Mouse (Mus musculus) heart, postnatal 0 days (tissue): ENCODE measurements at regions not wholly inside any gene's neighbourhood (a gene's known extent, or its start where the extent isn't known, plus 50 kb on each side); places are given as distances from the start of the nearest gene placed in this dataset.
"Not testable (repeated sequence)": the region's sequence is repeated elsewhere in the genome, so short reads cannot be mapped to it uniquely, and the experiment has no call there.

Source experiments
- ATAC-seq: fragments of 200-750 bp; cut with Nextera tagmentation; 2 replicates; pipeline ENCODE4 v1.8.0; 2017; ENCODE audit warnings: low read depth, moderate number of reproducible peaks, moderate library complexity; ENCODE audit not compliant: insufficient read depth
- DNase-seq: peaks from one replicate; pipeline ENCODE4 v3.0.0-alpha.2; 2016; ENCODE audit warnings: low spot score
- H3K27ac ChIP-seq: fragments of 300-500 bp; sonication (generic); 2 replicates; pipeline ENCODE4 v1.5.1; 2014; ENCODE audit warnings: low read depth, mild to moderate bottlenecking
- H3K27me3 ChIP-seq: fragments of 300-500 bp; sonication (generic); 2 replicates; pipeline ENCODE4 v1.6.1; 2014; ENCODE audit warnings: low read length, mixed read lengths; ENCODE audit not compliant: control insufficient read depth, insufficient read depth
- H3K36me3 ChIP-seq: fragments of 300-500 bp; sonication (generic); replicated peaks from 2 replicates; pipeline ENCODE4 v1.6.1; 2014; ENCODE audit warnings: low read length, mixed read lengths; ENCODE audit not compliant: control insufficient read depth, insufficient read depth
- H3K4me1 ChIP-seq: fragments of 300-500 bp; sonication (generic); 2 replicates; pipeline ENCODE4 v1.6.1; 2014; ENCODE audit warnings: antibody characterized with exemption; ENCODE audit not compliant: control insufficient read depth, insufficient read depth
- H3K4me2 ChIP-seq: fragments of 300-500 bp; sonication (generic); 2 replicates; pipeline ENCODE4 v1.6.1; 2014; ENCODE audit warnings: low read depth, mild to moderate bottlenecking, low read length, moderate library complexity
- H3K4me3 ChIP-seq: fragments of 300-500 bp; sonication (generic); 2 replicates; pipeline ENCODE4 v1.5.1; 2014; ENCODE audit warnings: low read depth, low read length
- H3K9ac ChIP-seq: fragments of 300-500 bp; sonication (generic); replicated peaks from 2 replicates; pipeline ENCODE4 v1.6.1; 2014; ENCODE audit warnings: low read depth, low read length, mixed read lengths
- H3K9me3 ChIP-seq: fragments of 300-500 bp; sonication (generic); replicated peaks from 2 replicates; pipeline ENCODE4 v1.6.1; 2016; ENCODE audit warnings: low read length; ENCODE audit not compliant: control insufficient read depth
- CTCF ChIP-seq: IDR thresholded peaks from 2 replicates; pipeline ENCODE4 v1.5.1; 2016; ENCODE audit warnings: antibody characterized with exemption, control low read depth, low read depth
- EP300 ChIP-seq: IDR thresholded peaks from 2 replicates; pipeline ENCODE4 v1.6.1; 2016; ENCODE audit warnings: antibody characterized with exemption, low read depth
- WGBS: fragments of 180-500 bp; shearing (Covaris S2); extraction: QIAGEN DNeasy Blood & Tissue Kit; methylation state at CpG from one replicate; pipeline ENCODE4 v1.1.7; 2014; 5-methylcytosine and 5-hydroxymethylcytosine counted together

GRCm38 (mm10) chr13:50092537-50092936 lies 157.6 kb downstream of the Gm906 start:
- H3K27ac ChIP-seq = no peak overlapping the region
- no peak overlapping the region for H3K4me3 ChIP-seq
- DNase-seq = no peak
- no peaks in the 10 kb centered on the region for H3K36me3 ChIP-seq
- no peaks in the 10 kb centered on the region for H3K9me3 ChIP-seq
- no peak for ATAC-seq
- no peak overlapping the region for H3K4me2 ChIP-seq
- no peak overlapping the region for H3K9ac ChIP-seq
- TF ChIP-seq EP300 (no peak), CTCF (no peak)
- no peaks in the 10 kb centered on the region for H3K27me3 ChIP-seq
- WGBS = 42% methylated on average over 2 of the region's 2 CpGs
- H3K4me1 ChIP-seq = no peaks in the 10 kb centered on the region

- no peak overlapping the region for H3K4me2 ChIP-seq
- 63% methylated on average over 4 of the region's 4 CpGs for WGBS
- ATAC-seq (no peak), DNase-seq (no peak)
- TF ChIP-seq EP300 (no peak), CTCF (no peak)
- no peak overlapping the region for H3K9ac ChIP-seq
- H3K27me3 ChIP-seq = no peaks in the 10 kb centered on the region
- no peak overlapping the region for H3K27ac ChIP-seq
- H3K4me1 ChIP-seq = no peaks in the 10 kb centered on the region
- H3K4me3 ChIP-seq = no peak overlapping the region
- H3K9me3 ChIP-seq = no peaks in the 10 kb centered on the region
- H3K36me3 ChIP-seq = no peaks in the 10 kb centered on the region
Observed at GRCm38 (mm10) chr13:50064841-50065240, 185.3 kb downstream of the Gm906 start.

- H3K4me3 ChIP-seq, ATAC-seq, H3K36me3 ChIP-seq, H3K9me3 ChIP-seq, H3K4me2 ChIP-seq, DNase-seq, H3K9ac ChIP-seq, H3K27ac ChIP-seq, H3K27me3 ChIP-seq, H3K4me1 ChIP-seq: not testable (repeated sequence)
- WGBS = 55% methylated on average over 2 of the region's 2 CpGs
Observed at GRCm38 (mm10) chr13:50064365-50064764, 185.7 kb downstream of the Gm906 start.

- WGBS = 77% methylated on average over 1 of the region's 1 CpGs
- not testable (repeated sequence) for DNase-seq, H3K4me1 ChIP-seq, H3K27me3 ChIP-seq, ATAC-seq, H3K4me3 ChIP-seq, H3K9ac ChIP-seq, H3K36me3 ChIP-seq, H3K9me3 ChIP-seq, H3K4me2 ChIP-seq, H3K27ac ChIP-seq
Observed at GRCm38 (mm10) chr13:50059676-50060075, 190.4 kb downstream of the Gm906 start.

- H3K4me3 ChIP-seq, H3K36me3 ChIP-seq, H3K4me2 ChIP-seq, H3K27me3 ChIP-seq, H3K27ac ChIP-seq, H3K9ac ChIP-seq, H3K9me3 ChIP-seq, ATAC-seq, DNase-seq, H3K4me1 ChIP-seq: not testable (repeated sequence)
- WGBS = 66% methylated on average over 2 of the region's 2 CpGs
Observed at GRCm38 (mm10) chr13:50059054-50059453, 191.1 kb downstream of the Gm906 start.

GRCm38 (mm10) chr13:50051746-50052145 lies 198.4 kb downstream of the Gm906 start:
- not testable (repeated sequence) for DNase-seq, H3K27me3 ChIP-seq, H3K27ac ChIP-seq, H3K9me3 ChIP-seq, H3K4me3 ChIP-seq, ATAC-seq, H3K4me2 ChIP-seq, H3K36me3 ChIP-seq, H3K9ac ChIP-seq, H3K4me1 ChIP-seq

GRCm38 (mm10) chr13:50051110-50051509 lies 199.0 kb downstream of the Gm906 start:
- not testable (repeated sequence) for H3K36me3 ChIP-seq, H3K9ac ChIP-seq, DNase-seq, H3K4me3 ChIP-seq, ATAC-seq, H3K9me3 ChIP-seq, H3K27ac ChIP-seq, H3K27me3 ChIP-seq, H3K4me1 ChIP-seq, H3K4me2 ChIP-seq
- 71% methylated on average over 3 of the region's 3 CpGs for WGBS
